Mouse (Mus musculus): ENCODE measurements around the gene Scrn1. TPM values are rescaled to one million over a fixed set of nuclear protein-coding genes. Genes with fewer than 3 reads are reported as not detected.

Gene Scrn1
- polyA plus RNA-seq, 1 experiment from 2014 or later, result 96.6 TPM

- Histone ChIP-seq H3K27me3 (no peaks in the 10 kb centered on the region), H3K4me1 (replicated peaks) (peaks cover 39% of the 10 kb centered on the region), H3K4me3 (replicated peaks) (peak overlapping the region; percentile 53), H3K9me3 (no peaks in the 10 kb centered on the region), H3K27ac (peak overlapping the region; percentile 45), H3K9ac (replicated peaks) (peak overlapping the region; percentile 65), H3K4me2 (replicated peaks) (peak overlapping the region; percentile 67), H3K36me3 (no peaks in the 10 kb centered on the region)
- WGBS, result under 1% methylated on average over 20 of the region's 20 CpGs
- ATAC-seq, result peak; percentile 89
Measured at GRCm38 (mm10) chr6:54592938-54593535, 26.7 kb upstream of the Scrn1 start.

GRCm38 (mm10) chr6:54591778-54592177 lies 25.5 kb upstream of the Scrn1 start:
- Histone ChIP-seq H3K4me2 (replicated peaks) (peak overlapping the region; percentile 38), H3K27ac (no peak overlapping the region), H3K27me3 (no peaks in the 10 kb centered on the region), H3K4me1 (replicated peaks) (peaks cover 29% of the 10 kb centered on the region), H3K9me3 (no peaks in the 10 kb centered on the region), H3K9ac (replicated peaks) (no peak overlapping the region), H3K36me3 (no peaks in the 10 kb centered on the region), H3K4me3 (replicated peaks) (no peak overlapping the region)
- no peak for ATAC-seq
- 49% methylated on average over 6 of the region's 6 CpGs for WGBS

GRCm38 (mm10) chr6:54590691-54591090 lies 24.4 kb upstream of the Scrn1 start:
- H3K27me3 ChIP-seq, result no peaks in the 10 kb centered on the region
- H3K27ac ChIP-seq, result no peak overlapping the region
- no peak overlapping the region for H3K9ac ChIP-seq (replicated peaks)
- no peaks in the 10 kb centered on the region for H3K9me3 ChIP-seq
- no peak for ATAC-seq
- no peak overlapping the region for H3K4me3 ChIP-seq (replicated peaks)
- no peaks in the 10 kb centered on the region for H3K36me3 ChIP-seq
- H3K4me2 ChIP-seq (replicated peaks), result no peak overlapping the region
- WGBS, result 95% methylated on average over 2 of the region's 2 CpGs
- H3K4me1 ChIP-seq (replicated peaks), result peaks cover 18% of the 10 kb centered on the region

GRCm38 (mm10) chr6:54588212-54588611 lies 21.9 kb upstream of the Scrn1 start:
- Histone ChIP-seq H3K27me3 (no peaks in the 10 kb centered on the region), H3K27ac (no peak overlapping the region), H3K4me3 (replicated peaks) (no peak overlapping the region), H3K9me3 (no peaks in the 10 kb centered on the region), H3K9ac (replicated peaks) (no peak overlapping the region), H3K36me3 (no peaks in the 10 kb centered on the region), H3K4me2 (replicated peaks) (no peak overlapping the region), H3K4me1 (replicated peaks) (peaks cover 11% of the 10 kb centered on the region)
- ATAC-seq, result no peak
- WGBS, result 37% methylated on average over 1 of the region's 1 CpGs

GRCm38 (mm10) chr6:54587683-54588082 lies 21.4 kb upstream of the Scrn1 start:
- no peaks in the 10 kb centered on the region for H3K9me3 ChIP-seq
- H3K4me3 ChIP-seq (replicated peaks), result no peak overlapping the region
- no peak overlapping the region for H3K4me2 ChIP-seq (replicated peaks)
- 91% methylated on average over 4 of the region's 4 CpGs for WGBS
- H3K27me3 ChIP-seq, result no peaks in the 10 kb centered on the region
- H3K36me3 ChIP-seq, result no peaks in the 10 kb centered on the region
- H3K27ac ChIP-seq, result no peak overlapping the region
- peaks cover 10% of the 10 kb centered on the region for H3K4me1 ChIP-seq (replicated peaks)
- no peak for ATAC-seq
- no peak overlapping the region for H3K9ac ChIP-seq (replicated peaks)

GRCm38 (mm10) chr6:54586911-54587310 lies 20.6 kb upstream of the Scrn1 start:
- Histone ChIP-seq H3K4me2 (replicated peaks) (no peak overlapping the region), H3K9ac (replicated peaks) (no peak overlapping the region), H3K9me3 (no peaks in the 10 kb centered on the region), H3K4me3 (replicated peaks) (no peak overlapping the region), H3K27ac (no peak overlapping the region), H3K36me3 (no peaks in the 10 kb centered on the region), H3K4me1 (replicated peaks) (peaks cover 4% of the 10 kb centered on the region), H3K27me3 (no peaks in the 10 kb centered on the region)
- 79% methylated on average over 8 of the region's 8 CpGs for WGBS
- ATAC-seq, result no peak

- Histone ChIP-seq H3K4me2 (replicated peaks) (no peak overlapping the region), H3K4me3 (replicated peaks) (no peak overlapping the region), H3K4me1 (replicated peaks) (no peaks in the 10 kb centered on the region), H3K36me3 (no peaks in the 10 kb centered on the region), H3K27ac (no peak overlapping the region), H3K27me3 (no peaks in the 10 kb centered on the region), H3K9ac (replicated peaks) (no peak overlapping the region), H3K9me3 (no peaks in the 10 kb centered on the region)
- 35% methylated on average over 2 of the region's 2 CpGs for WGBS
- ATAC-seq, result no peak
Measured at GRCm38 (mm10) chr6:54586175-54586574, 19.9 kb upstream of the Scrn1 start.

GRCm38 (mm10) chr6:54573218-54573955 lies 7.1 kb upstream of the Scrn1 start:
- H3K9ac ChIP-seq (replicated peaks), result no peak overlapping the region
- H3K4me1 ChIP-seq (replicated peaks), result peaks cover 44% of the 10 kb centered on the region
- H3K9me3 ChIP-seq, result no peaks in the 10 kb centered on the region
- H3K4me2 ChIP-seq (replicated peaks), result no peak overlapping the region
- no peak overlapping the region for H3K4me3 ChIP-seq (replicated peaks)
- peak overlapping the region; percentile 9; the same call in 1 of the 2 replicates for H3K27ac ChIP-seq
- WGBS, result 17% methylated on average over 6 of the region's 6 CpGs
- no peaks in the 10 kb centered on the region for H3K27me3 ChIP-seq
- ATAC-seq, result peak; percentile 69; the same call in 1 of the 2 replicates
- no peaks in the 10 kb centered on the region for H3K36me3 ChIP-seq

GRCm38 (mm10) chr6:54569776-54570175 lies 3.5 kb upstream of the Scrn1 start:
- ATAC-seq, result no peak
- H3K36me3 ChIP-seq, result no peaks in the 10 kb centered on the region
- H3K4me3 ChIP-seq (replicated peaks), result no peak overlapping the region
- WGBS, result 17% methylated on average over 7 of the region's 7 CpGs
- 0 out of 2 replicates have a peak overlapping the region, but pooled peaks have one; percentile 36 for H3K9ac ChIP-seq (replicated peaks)
- H3K27me3 ChIP-seq, result no peaks in the 10 kb centered on the region
- H3K4me1 ChIP-seq (replicated peaks), result peaks cover 62% of the 10 kb centered on the region
- H3K9me3 ChIP-seq, result no peaks in the 10 kb centered on the region
- peak overlapping the region; percentile 10; the same call in 1 of the 2 replicates for H3K4me2 ChIP-seq (replicated peaks)
- H3K27ac ChIP-seq, result peak overlapping the region; percentile 70

GRCm38 (mm10) chr6:54566546-54566919 lies 244 bp upstream of the Scrn1 start:
- no peaks in the 10 kb centered on the region for H3K27me3 ChIP-seq
- peak overlapping the region; percentile 96 for H3K27ac ChIP-seq
- peaks cover 76% of the 10 kb centered on the region for H3K4me1 ChIP-seq (replicated peaks)
- peak overlapping the region; percentile 67 for H3K4me2 ChIP-seq (replicated peaks)
- no peak; the same call in 1 of the 2 replicates for ATAC-seq
- H3K36me3 ChIP-seq, result no peaks in the 10 kb centered on the region
- H3K9me3 ChIP-seq, result no peaks in the 10 kb centered on the region
- 8% methylated on average over 6 of the region's 6 CpGs for WGBS
- peak overlapping the region; percentile 61 for H3K4me3 ChIP-seq (replicated peaks)
- peak overlapping the region; percentile 84 for H3K9ac ChIP-seq (replicated peaks)

- H3K4me3 ChIP-seq (replicated peaks), result peak overlapping the region; percentile 61
- peak overlapping the region; percentile 67 for H3K4me2 ChIP-seq (replicated peaks)
- WGBS, result 10% methylated on average over 3 of the region's 3 CpGs
- peak overlapping the region; percentile 96 for H3K27ac ChIP-seq
- H3K9me3 ChIP-seq, result no peaks in the 10 kb centered on the region
- ATAC-seq, result peak; percentile 76
- H3K4me1 ChIP-seq (replicated peaks), result peaks cover 77% of the 10 kb centered on the region
- peak overlapping the region; percentile 84 for H3K9ac ChIP-seq (replicated peaks)
- no peaks in the 10 kb centered on the region for H3K36me3 ChIP-seq
- H3K27me3 ChIP-seq, result no peaks in the 10 kb centered on the region
Measured at GRCm38 (mm10) chr6:54565012-54565411, 1.3 kb downstream of the Scrn1 start.

- H3K4me1 ChIP-seq (replicated peaks), result peaks cover 77% of the 10 kb centered on the region
Measured at GRCm38 (mm10) chr6:54564506-54564991, 1.7 kb downstream of the Scrn1 start.

More at GRCm38 (mm10) chr6:54564506-54564991, 1.7 kb downstream of the Scrn1 start:
- Histone ChIP-seq H3K27me3 (no peaks in the 10 kb centered on the region), H3K9me3 (no peaks in the 10 kb centered on the region), H3K4me3 (replicated peaks) (peak overlapping the region; percentile 61), H3K27ac (peak overlapping the region; percentile 96), H3K4me2 (replicated peaks) (peak overlapping the region; percentile 67), H3K9ac (replicated peaks) (peak overlapping the region; percentile 84), H3K36me3 (no peaks in the 10 kb centered on the region)
- WGBS, result 35% methylated on average over 9 of the region's 9 CpGs
- ATAC-seq, result 0 out of 2 replicates have a peak, but pooled peaks have one; percentile 8
